Mouse (Mus musculus): ENCODE data around the gene Nhlh1.

Nhlh1 gene

DNA sequence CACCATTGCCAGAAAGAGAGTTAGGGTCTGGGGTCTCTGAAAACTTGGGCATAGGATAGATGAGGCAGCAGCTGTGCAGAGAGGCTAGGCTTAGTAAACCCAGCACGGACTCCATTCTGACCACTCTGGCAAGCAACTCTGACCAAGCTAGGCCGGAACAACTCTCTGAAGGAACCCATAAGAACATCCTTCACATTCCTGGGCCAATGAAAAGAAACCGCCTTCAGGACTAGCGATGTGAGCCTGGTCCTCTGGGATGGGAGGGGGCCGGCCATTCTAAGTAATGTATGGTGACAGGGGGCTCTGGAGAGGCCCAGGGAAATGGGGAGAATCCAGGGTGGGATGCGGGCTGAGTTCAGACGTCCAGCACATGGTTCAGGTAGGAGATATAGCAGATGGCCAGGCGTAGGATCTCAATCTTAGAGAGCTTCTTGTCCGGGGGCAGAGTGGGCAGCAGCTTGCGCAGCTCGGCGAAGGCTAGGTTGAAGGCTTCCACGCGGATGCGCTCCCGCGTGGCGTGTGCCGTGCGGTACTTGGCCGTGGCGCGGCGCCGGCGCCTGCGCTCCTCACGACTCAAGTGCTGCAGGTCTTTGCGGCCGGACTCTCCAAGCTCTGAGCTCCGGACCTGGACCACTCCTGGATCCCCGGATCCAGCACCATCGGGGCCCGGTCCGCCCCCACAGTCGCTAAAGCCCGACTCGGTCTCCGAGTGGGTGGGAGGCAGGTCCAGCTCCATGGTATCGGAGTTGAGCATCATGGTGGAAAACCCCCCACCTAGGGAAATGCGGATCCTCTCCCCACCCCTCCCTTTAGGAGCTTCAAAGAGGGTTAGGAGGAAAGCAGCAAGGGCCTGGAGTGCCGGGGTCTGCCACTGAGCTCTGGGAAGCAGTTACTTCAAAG, 3.6 kb downstream of the Nhlh1 start:
- DNase-seq (ENCODE audit: low spot score), result peak; percentile 40

DNA sequence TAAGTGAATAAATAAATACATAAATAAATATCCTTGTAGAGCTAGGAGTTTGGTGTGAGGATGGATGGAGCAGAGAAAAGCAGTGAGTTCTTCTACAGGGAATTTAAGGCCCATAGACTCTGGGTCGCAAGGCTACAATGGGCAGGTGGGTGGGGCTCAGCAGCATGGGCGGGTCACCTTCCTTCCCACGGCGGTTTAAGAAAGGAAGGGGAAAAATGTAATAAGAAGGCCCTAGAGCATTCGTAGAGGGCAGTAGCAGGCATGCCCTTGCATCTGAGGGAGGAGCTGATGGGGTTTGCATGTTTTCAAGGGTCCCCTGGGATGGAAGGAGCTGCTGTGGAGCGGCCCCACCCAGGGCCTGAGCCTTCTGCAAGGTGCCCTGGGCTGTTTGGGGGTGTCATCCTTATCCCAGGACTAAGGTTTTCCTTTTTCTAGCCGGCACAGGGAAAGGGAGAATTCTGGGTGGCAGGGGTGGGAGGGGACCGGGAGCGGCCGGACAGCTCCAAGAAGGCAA, 4.5 kb downstream of the Nhlh1 start:
- no peak for DNase-seq (ENCODE audit: low spot score)

DNA sequence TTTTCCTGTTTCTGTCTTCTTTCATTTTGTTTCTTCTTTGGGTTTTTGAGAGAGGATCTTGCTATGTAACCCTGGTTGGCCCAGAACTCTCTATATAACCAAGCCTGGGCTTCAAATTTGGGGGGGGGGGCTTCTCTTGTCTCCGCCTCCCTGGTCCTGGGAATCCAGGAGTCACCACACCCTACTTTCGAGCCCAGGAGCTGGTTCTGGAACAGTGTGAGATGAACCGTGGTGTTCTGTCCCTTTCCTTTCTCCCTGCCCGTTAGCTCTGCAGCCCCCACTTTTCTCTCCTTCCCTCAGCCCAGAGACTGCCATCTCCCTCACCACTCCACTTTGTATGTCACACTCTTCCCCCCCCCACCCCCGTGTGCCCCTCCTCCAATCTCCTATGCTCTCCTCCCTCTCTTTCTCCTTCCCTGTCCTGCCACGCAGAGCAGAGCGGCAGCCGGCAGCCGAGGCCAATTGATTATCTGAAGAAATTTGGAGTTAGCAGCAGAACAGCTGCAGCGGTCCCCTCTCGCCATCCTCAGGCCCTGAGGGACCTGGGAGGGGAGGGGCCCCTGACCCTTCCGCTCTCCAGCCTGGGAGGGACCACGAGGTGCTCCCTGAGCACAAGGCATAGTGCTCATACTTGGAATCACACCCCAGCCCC, 8.1 kb downstream of the Nhlh1 start:
- peak; percentile 69 for DNase-seq (ENCODE audit: low spot score)

DNA sequence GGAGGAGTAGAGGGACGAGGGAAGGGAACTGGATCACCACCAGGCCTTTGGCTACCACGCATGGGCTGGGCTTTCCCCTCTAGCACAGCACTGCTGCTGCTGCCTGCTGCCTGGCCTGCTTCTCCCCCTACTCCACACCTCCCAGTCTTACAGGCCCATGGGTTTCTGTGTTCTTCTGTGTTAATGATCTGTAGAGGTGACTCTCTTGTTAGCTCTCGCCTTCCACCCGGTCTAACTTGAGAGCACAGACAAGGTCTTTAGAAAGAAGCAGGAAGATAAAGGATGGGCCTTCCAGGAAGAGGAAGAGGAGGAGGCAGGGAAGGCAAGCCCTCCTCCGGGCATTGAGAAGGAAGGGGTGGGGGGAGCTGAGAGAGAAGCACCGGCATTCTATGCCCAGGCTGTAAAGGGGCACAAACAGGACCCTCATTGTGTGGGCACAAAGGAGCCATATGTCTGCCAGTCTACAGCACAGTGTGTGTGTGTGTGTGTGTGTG, 9.1 kb downstream of the Nhlh1 start:
- peak; percentile 55 for DNase-seq (ENCODE audit: low spot score)

DNA sequence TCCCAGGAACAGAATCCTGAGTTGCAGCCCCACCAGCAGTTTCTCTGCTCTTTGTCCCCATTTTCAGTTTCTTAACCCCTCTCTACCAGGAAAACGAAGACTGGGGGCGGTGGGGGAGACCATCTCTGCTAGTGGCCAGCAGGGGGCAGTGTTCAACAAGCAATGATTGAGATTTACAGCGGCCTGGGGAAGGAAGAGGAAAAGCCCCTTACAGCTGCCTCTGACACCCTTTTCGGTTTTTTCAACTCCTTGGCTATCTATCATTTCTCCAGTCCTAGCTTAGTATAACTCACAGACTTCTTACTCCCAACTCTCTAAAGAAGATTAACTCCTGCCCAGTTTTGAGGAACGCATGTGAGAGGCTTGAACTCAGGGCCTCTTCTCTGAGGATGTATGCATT, 10.4 kb downstream of the Nhlh1 start:
- peak; percentile 94 for DNase-seq (ENCODE audit: low spot score)

DNA sequence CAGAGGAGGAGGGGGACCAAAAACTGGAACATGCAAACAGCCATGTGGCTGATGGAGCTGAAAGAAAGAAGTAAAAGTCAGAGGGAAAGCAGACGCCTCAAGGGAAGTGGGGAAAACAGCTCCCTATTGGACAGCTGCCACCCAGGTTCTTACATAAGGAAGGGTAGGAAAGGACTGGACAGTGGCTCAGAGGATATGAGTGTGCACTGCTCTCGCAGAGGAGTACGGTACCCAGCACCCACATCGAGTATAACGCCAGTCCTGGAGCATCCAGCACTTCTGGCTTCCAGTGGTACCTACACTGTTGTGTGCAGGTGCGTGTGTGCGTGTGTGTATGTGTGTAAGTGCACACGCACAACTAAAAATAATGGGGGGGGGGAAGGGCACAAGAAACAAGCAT, 11.0 kb downstream of the Nhlh1 start:
- DNase-seq (ENCODE audit: low spot score), result no peak

DNA sequence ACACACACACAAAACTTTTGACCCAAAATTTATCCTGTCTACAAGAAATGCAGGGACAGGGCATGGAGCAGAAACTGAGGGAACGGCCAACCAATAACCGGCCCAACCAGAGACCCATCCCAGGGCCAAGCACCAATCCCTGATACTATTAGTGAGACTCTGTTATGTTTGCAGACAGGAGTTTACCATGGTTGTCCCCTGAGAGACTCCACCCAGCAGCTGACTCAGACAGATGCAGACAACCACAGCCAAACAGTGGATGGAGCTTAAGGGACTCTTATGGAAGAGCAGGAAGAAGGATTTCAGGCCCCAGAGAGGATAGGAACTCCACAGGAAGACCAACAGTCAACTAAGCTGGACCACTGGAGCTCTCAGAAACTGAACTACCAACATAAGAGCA, 27.5 kb downstream of the Nhlh1 start:
- no peak for DNase-seq (ENCODE audit: low spot score)

DNA sequence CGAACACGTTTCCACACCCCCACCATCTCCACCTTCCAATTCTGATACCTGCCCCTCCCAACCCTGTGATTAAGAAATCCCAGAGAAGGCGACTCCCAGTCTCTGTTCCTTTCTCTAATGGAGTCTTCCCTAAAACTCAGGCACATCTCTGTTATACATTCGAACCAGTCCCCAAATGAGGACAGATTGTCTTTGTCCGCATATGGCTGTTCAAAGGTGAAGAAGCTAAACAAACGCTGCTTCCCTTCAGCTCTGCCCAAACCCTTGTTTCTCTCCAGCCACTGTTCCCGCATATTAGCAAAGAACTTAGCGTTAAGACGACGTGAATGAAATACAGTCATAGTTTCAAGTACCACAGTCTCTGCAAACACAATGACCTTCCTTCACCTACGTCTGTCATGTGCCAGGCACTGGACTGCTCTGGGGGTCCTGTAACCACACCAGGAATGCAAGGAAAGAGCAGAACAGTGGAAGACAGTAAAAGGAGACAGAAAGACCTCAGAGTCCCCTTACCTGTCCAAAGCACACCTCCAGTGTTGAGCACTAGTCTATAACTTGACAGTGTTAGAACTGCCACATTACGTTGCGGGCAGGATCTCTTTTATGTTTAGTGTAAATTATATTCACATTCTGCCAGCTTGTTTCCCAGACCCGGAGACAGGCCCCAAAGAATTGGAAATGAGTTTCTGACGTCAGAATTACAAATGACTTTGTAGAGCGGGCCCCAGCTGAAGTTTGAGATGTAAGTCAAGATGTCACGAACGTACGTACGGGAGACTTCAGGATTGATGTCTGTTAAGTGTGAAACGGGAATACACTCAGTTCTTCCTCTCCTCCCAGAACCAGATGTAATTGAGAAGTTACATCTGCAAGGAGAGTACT, 28.7 kb downstream of the Nhlh1 start, which contains the start of gene Vangl2:
Vangl2 (minus strand) TSS at position 51 of the 882 bp plus-strand sequence.
- no peak for DNase-seq (ENCODE audit: low spot score)

DNA sequence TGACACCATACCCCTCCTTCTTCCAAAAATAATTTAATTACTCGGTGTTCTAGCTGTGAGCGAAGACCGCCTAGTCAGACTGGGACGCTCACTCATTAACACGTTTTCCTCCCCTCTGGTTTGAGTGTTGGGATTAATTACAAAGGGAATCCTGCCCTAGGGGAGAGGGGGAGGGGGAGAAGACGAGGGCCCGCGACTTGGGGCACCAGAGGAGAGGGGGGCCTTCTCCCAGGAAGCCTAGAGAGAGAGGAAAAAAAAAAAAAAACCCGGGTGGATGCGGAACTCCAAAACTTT, 29.6 kb downstream of the Nhlh1 start:
- DNase-seq (ENCODE audit: low spot score), result no peak

DNA sequence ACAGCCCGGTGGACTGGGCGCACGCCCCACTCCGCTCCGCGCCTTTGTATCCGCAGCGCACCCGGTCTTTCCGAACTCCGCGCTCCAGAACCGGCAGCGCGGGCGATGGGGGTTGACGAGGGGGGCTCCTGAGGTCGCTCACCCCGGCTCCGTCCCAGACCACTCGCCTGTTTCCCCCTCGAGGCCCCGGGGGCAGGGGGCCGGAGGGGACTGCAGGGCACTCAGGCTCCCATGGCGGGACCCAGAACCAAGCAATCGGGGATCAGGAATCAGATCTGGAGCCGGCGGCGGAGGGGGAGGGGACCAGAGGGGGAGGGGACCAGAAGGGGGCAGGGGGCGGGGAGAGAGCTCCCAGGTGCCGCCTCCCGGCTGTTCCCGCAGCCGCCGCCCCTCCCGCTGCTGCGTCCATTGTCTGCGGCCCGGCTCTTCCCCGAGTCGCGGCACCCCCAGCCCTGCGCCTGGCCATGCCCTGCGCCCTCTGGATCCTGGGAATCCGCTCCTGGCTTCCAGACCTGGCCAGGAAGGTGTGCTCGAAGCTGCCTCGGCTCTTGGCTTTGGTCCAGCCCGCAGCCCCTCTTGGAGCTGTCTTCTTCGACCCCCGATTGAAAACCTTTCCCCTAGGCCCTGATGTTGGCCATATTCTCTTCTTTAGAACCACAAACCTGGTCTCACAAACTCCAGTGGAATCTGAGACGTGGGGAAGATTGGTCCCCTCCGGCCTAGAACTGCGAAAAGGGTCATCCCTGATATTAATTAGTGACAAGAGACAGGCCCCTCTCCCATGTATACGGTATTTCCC, 30.2 kb downstream of the Nhlh1 start:
- DNase-seq (ENCODE audit: low spot score), result peak; percentile 93

DNA sequence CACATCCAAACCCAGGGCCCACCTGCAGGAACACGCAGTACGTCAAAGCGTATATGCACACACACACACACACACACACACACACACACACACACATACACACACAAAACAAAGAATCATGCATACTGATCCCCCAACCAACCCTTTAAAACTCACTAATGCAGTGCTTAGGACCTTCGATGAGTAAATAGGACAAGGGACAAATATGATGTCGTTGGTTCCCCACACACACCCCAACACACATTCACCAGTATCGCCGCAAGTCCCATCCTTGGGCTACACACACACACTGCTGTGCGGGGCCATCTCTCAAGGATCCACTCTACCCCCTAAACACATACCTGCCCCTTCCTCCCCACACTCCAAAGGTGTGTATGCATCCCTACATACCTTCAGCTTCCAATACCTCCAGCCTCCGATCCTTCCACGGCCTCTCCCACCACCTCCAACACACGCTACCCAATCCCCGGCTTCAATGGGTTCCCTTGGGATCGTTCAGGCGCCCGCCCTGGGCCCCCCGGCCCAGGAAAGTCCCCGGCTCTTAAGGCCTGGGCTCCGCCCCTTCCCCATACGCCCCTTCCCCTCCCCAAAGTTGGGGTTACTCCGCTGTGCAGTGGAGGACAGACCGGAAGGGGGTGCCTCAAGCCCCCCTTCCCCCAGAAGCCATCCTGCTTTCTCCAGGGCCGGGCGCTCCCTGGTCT, 31.0 kb downstream of the Nhlh1 start:
- DNase-seq (ENCODE audit: low spot score), result peak; percentile 73

DNA sequence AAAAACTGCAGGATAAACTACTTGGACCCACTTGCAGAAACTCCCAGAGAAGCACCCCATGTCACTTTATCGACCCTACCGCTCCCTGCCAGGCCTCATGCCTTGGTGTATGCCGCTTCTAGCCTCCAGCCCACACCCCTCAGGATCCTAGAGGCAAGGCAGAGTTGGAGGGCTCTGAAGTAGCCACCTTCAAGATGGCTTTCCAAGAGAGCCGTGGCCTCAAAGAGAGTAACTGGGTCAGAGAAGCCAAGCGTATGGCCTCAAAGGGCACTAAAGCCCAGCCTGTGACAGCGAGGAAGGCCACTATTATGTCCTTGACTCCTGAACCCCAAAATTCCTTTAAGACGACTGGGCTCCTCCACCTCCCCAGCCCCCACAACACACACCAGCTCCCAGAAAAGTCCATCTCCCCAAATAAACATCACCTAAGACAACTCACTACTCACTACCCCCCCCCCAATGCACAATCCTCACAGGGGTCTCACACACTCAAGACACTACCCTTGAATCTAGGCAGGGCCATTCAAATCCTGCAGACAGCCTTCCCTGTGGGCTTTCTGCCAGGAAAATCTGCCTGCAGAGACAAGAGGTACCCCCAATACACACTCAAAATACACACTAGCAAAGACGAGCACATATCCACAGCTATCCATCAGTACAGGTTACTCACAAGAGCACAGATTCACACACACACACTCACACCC, 32.0 kb downstream of the Nhlh1 start:
- DNase-seq (ENCODE audit: low spot score), result no peak

DNA sequence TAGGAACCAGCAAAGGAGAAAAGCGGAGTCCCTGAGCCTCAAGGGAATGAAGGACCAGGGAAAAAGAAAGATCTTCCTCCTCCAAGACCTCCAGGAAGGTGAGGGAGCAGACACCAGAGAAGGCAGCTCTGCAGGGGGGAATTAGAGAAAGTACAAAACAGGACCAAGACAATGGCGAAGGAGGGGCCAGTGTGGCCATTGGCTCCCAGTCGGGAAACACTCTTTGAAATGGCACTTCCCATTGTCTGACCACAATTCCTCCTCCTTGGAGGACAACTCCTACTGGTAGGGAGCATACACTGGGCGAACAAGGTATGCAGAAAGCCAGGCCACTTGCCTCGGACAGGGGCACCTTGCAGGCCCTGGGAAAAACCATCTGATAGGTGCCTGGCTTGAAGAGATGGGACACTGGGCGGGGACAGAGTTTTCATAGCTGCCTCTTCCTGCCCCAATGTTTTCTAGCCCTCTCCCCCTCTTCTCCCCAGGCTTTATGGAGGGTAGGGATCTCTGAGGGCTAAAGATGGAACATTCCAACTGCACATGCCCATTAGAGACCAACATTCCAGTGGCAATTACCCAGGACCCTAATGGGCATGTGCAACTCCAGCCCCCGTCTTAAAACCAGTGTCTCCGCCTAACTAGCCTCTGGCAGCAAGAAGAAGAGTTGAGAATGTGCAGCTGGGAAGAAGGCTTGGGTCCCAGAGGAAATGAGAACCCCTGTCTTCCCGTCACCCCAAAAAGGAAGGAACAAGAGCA, 33.1 kb downstream of the Nhlh1 start:
- DNase-seq (ENCODE audit: low spot score), result no peak

DNA sequence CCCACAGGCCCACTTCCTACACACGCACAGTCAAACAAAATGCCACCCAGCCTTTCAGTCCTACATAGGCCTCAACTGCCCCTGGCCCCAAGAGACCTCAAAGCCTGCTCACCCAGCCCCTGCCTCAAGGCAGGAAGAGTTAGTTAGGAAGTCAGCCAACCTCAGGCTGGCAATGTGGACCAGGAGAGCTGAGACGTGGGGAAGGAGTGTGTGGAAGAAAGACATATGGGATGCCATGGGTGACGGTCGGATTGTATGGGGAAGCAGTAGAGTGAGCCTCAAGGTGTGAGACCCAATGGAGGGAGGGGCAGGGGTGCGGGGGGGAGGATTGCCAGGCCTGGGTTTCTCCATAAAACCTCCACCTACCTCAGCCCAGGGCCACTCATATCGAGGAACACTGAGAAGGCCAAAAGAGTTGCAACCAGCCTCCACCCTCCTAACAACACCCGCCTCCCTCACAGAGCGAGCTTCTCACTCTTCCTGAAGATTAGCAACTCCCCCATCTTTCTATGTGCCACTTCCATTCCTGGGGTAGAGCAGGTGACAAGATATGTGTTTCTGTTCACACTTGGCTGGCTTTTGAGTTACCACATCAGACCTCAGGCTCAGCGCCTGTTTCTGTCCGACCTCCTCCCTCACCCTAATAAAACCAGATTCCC, 37.4 kb downstream of the Nhlh1 start:
- DNase-seq (ENCODE audit: low spot score), result no peak

DNA sequence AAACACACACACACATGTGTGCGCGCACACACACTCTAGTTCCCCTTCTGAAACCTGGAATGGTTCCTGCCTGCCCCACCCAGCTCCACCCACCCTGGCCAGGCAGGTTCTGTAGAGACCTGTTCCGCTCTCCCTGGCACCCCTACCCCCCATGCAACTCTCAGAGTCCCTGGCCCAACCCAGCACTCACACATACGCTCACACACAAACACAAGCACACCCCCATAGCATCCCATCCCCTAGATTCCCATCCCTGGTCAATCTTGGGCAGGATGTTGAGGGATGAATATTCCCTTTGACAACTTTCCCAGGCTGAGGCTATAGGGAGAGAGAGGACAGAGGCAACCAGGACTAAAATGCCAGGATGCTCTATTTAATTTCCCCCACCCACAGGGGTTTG, 38.0 kb downstream of the Nhlh1 start:
- DNase-seq (ENCODE audit: low spot score), result no peak

DNA sequence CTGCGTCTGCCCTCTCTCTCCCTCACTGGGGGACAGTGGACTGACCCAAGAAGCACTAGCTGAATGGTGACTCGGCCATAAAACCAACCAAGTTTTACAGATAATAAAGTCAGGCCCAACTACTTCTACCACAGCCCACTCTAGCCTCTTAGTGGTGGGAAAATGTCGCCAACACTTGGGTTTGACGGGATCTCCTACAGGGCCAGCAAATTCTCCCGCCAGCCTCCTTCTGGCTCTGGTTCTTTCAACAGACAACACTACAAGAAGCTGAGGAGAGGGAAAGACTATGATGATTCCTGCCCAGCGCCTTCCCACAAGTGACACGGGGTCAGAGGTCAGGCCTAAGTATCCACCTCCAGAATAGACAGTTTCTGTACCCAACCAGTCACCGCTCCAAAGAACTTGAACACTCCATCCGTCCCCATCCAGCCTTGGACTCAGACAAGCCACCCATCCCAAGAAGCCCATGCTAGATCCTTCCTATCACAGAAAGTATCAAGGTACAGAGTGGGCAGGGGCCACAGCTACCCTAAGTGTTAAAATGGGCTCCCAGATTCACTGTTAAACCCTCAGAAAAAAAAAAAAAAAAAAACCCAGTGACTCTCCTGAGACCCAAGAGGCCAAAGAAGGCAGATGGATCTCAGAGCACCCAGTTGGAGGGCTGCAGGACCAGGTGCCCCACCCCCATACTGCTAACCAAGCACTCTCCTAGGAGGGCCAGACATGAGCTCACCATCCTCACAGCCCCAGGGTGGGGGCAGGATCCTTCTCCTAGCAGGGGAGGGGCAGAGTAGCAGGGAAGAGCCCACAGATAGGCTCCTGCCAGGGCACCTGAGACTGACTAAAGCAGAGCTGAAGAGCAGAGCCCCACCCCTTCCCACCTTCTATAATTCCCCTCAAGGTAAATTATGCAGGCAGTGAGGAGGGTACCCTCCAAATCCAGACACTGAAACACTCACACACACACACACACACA, 38.7 kb downstream of the Nhlh1 start:
- DNase-seq (ENCODE audit: low spot score), result no peak

DNA sequence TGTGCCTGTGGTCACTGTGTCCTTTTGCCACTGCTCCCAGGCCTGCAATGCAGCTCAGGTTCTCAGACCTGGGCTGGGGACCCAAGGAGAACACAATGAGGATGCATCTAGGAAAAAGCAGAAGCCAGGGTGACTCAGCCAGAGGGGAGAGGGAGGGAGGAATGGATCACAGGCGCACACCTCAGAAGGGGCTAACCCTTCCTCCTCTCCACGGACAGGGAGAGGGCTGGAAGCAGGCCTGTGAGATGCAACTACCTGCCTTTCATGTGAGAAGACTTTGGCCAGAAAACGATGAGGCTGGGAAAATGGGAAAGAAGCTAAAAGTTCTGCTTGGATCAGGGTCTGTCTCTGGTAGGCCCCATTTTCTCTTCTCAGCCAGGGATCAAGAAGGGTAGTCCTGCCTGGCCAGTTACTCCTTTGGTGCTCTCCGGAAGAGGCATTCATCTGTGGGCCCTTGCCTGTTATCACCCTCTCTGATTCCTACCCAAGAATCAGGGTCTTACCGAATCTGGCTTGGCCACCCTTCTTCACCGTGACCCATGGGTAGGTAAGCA, 39.8 kb downstream of the Nhlh1 start:
- no peak for DNase-seq (ENCODE audit: low spot score)
